Mouse (Mus musculus) MEL (cell line): Measurements from ENCODE around the gene Krtap3-3. TPM values are rescaled to one million over a fixed set of nuclear protein-coding genes. Genes with fewer than 3 reads are reported as not detected.

ENCODE experiments used
- DNase-seq: peaks from one replicate; pipeline ENCODE4 v3.0.0; 2011; ENCODE audit warnings: low read depth, low spot score
- H3K27ac ChIP-seq: 2 replicates; pipeline ENCODE4 v1.5.1; 2012; ENCODE audit warnings: low read depth, mild to moderate bottlenecking, control low read depth, low read length, moderate library complexity; ENCODE audit not compliant: control insufficient read depth
- H3K27me3 ChIP-seq, 2 experiments: fragments of 150-350 bp in 1 of 2; sonication (generic) in 1 of 2; 2 replicates each; pipeline ENCODE4 v1.6.1; 2012; ENCODE audit warnings: low read length in 2 of 2, mild to moderate bottlenecking in 2 of 2, improper control_type of control experiment in 1 of 2, moderate library complexity in 1 of 2; ENCODE audit not compliant: insufficient read depth in 2 of 2, control insufficient read depth in 1 of 2
- H3K36me3 ChIP-seq, 2 experiments: 2 replicates each; pipeline ENCODE4 v1.6.1; 2012 to 2014; ENCODE audit warnings: low read length in 2 of 2, improper control_type of control experiment in 1 of 2, inconsistent platforms in 1 of 2, mild to moderate bottlenecking in 1 of 2; ENCODE audit not compliant: insufficient read depth in 2 of 2, control insufficient read depth in 1 of 2
- H3K4me1 ChIP-seq, 2 experiments: fragments of 150-350 bp in 1 of 2; sonication (generic) in 1 of 2; 2 replicates each; pipeline ENCODE4 v1.6.1; 2012; ENCODE audit warnings: low read length in 2 of 2, improper control_type of control experiment in 1 of 2, mild to moderate bottlenecking in 1 of 2; ENCODE audit not compliant: insufficient read depth in 2 of 2, control insufficient read depth in 1 of 2
- H3K4me3 ChIP-seq, 2 experiments: fragments of 150-350 bp in 1 of 2; sonication (generic) in 1 of 2; 2 replicates each; pipeline ENCODE4 v1.5.1; 2012; ENCODE audit warnings: low read depth in 2 of 2, low read length in 2 of 2, mild to moderate bottlenecking in 2 of 2, moderate library complexity in 2 of 2, control low read depth in 1 of 2, improper control_type of control experiment in 1 of 2; ENCODE audit not compliant: control insufficient read depth in 1 of 2, insufficient read depth in 1 of 2
- H3K79me2 ChIP-seq: 2 replicates; pipeline ENCODE4 v1.6.1; 2012; ENCODE audit warnings: mild to moderate bottlenecking, low read length, moderate library complexity; ENCODE audit not compliant: control insufficient read depth, poor library complexity, insufficient read depth
- H3K9ac ChIP-seq: 2 replicates; pipeline ENCODE4 v1.6.1; 2012; ENCODE audit warnings: low read depth, mild to moderate bottlenecking, control low read depth, low read length, moderate library complexity; ENCODE audit not compliant: control insufficient read depth, poor library complexity, severe bottlenecking
- H3K9me3 ChIP-seq: fragments of 150-350 bp; sonication (generic); replicated peaks from 2 replicates; pipeline ENCODE4 v1.6.1; 2012; ENCODE audit warnings: mild to moderate bottlenecking, low read length, improper control_type of control experiment, moderate library complexity; ENCODE audit not compliant: insufficient read depth
- CHD1 ChIP-seq: IDR thresholded peaks from 2 replicates; pipeline ENCODE4 v1.6.1; 2012; ENCODE audit warnings: low read depth, mild to moderate bottlenecking, inconsistent platforms, low read length, improper control_type of control experiment
- E2F4 ChIP-seq: IDR thresholded peaks from 2 replicates; pipeline ENCODE4 v1.6.1; 2011; ENCODE audit warnings: low read depth, low read length, improper control_type of control experiment, borderline replicate concordance
- ELF1 ChIP-seq: IDR thresholded peaks from 2 replicates; pipeline ENCODE4 v1.6.1; 2014; ENCODE audit warnings: low read depth, mild to moderate bottlenecking, inconsistent platforms, low read length, improper control_type of control experiment, moderate library complexity
- MEF2A ChIP-seq: IDR thresholded peaks from 2 replicates; pipeline ENCODE4 v1.6.1; 2014; ENCODE audit warnings: low read depth, mild to moderate bottlenecking, inconsistent platforms, low read length, improper control_type of control experiment; ENCODE audit not compliant: poor library complexity, insufficient replicate concordance, severe bottlenecking; ENCODE audit errors: extremely low read depth
- NRF1 ChIP-seq: IDR thresholded peaks from 2 replicates; pipeline ENCODE4 v1.6.1; 2014; ENCODE audit warnings: low read depth, mild to moderate bottlenecking, inconsistent platforms, low read length, improper control_type of control experiment, moderate library complexity; ENCODE audit not compliant: poor library complexity, insufficient read depth, severe bottlenecking
- UBTF ChIP-seq: IDR thresholded peaks from 2 replicates; pipeline ENCODE4 v1.6.1; 2012; ENCODE audit warnings: low read depth, mild to moderate bottlenecking, inconsistent platforms, low read length, improper control_type of control experiment, moderate library complexity, borderline replicate concordance; ENCODE audit not compliant: insufficient read depth
- ZNF384 ChIP-seq: IDR thresholded peaks from 2 replicates; pipeline ENCODE4 v1.6.1; 2012; ENCODE audit warnings: low read depth, mild to moderate bottlenecking, inconsistent platforms, low read length, improper control_type of control experiment
- polyA plus RNA-seq, 2 experiments: library from polyadenylated mRNA; stranded (reverse) in 1 of 2; unstranded in 1 of 2; fragments of >175 nt in 1 of 2; fragments of >200 nt in 1 of 2; gene quantifications; 2 replicates each; pipeline versions ENCODE4 v1.2.1 to v1.2.4; 2012; ENCODE audit warnings: low replicate concordance in 2 of 2, low read depth in 1 of 2; ENCODE audit not compliant: insufficient read length in 2 of 2, insufficient read depth in 1 of 2, missing spikeins in 1 of 2
- total RNA-seq: library from RNA; depleted of rRNA; stranded (reverse); fragments of 300-350 nt; gene quantifications from 2 replicates; pipeline ENCODE4 v1.2.3, GENCODE M21; 2012

The Krtap3-3 gene
- total and polyA plus RNA-seq, 3 experiments: not detected

- TF ChIP-seq E2F4 (no peak), CHD1 (no peak), MEF2A (no peak), NRF1 (no peak), ELF1 (no peak)
- DNase-seq: no peak
- Histone ChIP-seq H3K4me1 (no peaks in the 10 kb centered on the region), H3K9me3 (no peaks in the 10 kb centered on the region), H3K9ac (no peak within 1 kb of the TSS), H3K27me3 (no peaks in the 10 kb centered on the region), H3K79me2 (no peaks in the 10 kb centered on the region), H3K36me3 (no peaks in the 10 kb centered on the region), H3K27ac (no peak within 1 kb of the TSS), H3K4me3 (no peak within 1 kb of the TSS)
Observed at GRCm38 (mm10) chr11:99559366-99559765, 8.7 kb upstream of the Krtap3-3 start, which contains the start of gene Gm11939. TSS of gene Gm11939 (minus strand) at chr11:99559466.

- TF ChIP-seq CHD1: no peak
- DNase-seq: no peak
- no peaks in the 10 kb centered on the region for H3K79me2 ChIP-seq
- H3K36me3 ChIP-seq: no peaks in the 10 kb centered on the region
- no peak overlapping the region for H3K27ac ChIP-seq
- H3K9ac ChIP-seq: no peak overlapping the region
- no peak overlapping the region for H3K4me3 ChIP-seq
- no peaks in the 10 kb centered on the region for H3K4me1 ChIP-seq
- H3K9me3 ChIP-seq: no peaks in the 10 kb centered on the region
- no peaks in the 10 kb centered on the region for H3K27me3 ChIP-seq
Observed at GRCm38 (mm10) chr11:99557976-99558745, 7.5 kb upstream of the Krtap3-3 start.

GRCm38 (mm10) chr11:99556753-99557152 is 6.1 kb upstream of the Krtap3-3 start, which contains the start of gene Krtap3-2:
TSS of gene Krtap3-2 (minus strand) at chr11:99556853.
- no peak within 1 kb of the TSS for H3K27ac ChIP-seq
- DNase-seq: no peak
- H3K9me3 ChIP-seq: no peaks in the 10 kb centered on the region
- no peaks in the 10 kb centered on the region for H3K36me3 ChIP-seq
- no peak for TF ChIP-seq ZNF384
- no peak for TF ChIP-seq UBTF
- no peak within 1 kb of the TSS for H3K9ac ChIP-seq
- H3K27me3 ChIP-seq: no peaks in the 10 kb centered on the region
- H3K79me2 ChIP-seq: no peaks in the 10 kb centered on the region
- no peak within 1 kb of the TSS for H3K4me3 ChIP-seq
- H3K4me1 ChIP-seq: no peaks in the 10 kb centered on the region
